Mouse (Mus musculus) megakaryocyte-erythroid progenitor cell, adult 5 weeks (primary cell): Measurements from ENCODE around the gene Zfp934. TPM values are rescaled to one million over a fixed set of nuclear protein-coding genes. Genes with fewer than 3 reads are reported as not detected.

Experiments used
- polyA plus RNA-seq: library from polyadenylated mRNA; stranded (reverse); fragments of >175 nt; gene quantifications from 2 replicates; pipeline ENCODE4 v1.2.3, GENCODE M21; 2012

The Zfp934 gene
- 1.6 and 1.7 TPM in 2 replicates for polyA plus RNA-seq

DNA sequence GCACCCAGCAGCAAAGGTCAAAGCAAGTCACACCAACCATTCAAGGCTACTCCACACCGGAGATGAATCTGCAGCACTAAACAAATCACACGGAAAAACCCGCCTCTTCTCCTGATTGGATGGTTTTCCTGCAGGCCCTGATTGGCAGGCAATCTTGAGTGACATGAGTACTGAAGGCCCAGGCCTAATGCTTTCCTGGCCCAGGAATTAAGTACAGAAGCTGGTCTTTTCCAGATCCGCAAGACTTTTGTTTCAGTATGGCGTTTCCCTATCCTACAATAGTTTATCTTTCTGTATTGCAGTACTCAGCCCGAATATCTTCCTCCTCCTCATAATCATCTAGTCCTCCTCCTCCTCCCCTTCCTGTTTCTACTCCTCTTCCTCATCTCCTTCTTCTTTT is at the start of gene Zfp934:
TSS of gene Zfp934 (minus strand) at position 101 of the 400 bp plus-strand sequence.

GRCm38 (mm10) chr13:62558189-62559110 is 12.5 kb downstream of the Zfp934 start, which contains the start of gene Zfp935:
Gene Zfp935, minus strand, starts transcription at chr13:62558511.

DNA sequence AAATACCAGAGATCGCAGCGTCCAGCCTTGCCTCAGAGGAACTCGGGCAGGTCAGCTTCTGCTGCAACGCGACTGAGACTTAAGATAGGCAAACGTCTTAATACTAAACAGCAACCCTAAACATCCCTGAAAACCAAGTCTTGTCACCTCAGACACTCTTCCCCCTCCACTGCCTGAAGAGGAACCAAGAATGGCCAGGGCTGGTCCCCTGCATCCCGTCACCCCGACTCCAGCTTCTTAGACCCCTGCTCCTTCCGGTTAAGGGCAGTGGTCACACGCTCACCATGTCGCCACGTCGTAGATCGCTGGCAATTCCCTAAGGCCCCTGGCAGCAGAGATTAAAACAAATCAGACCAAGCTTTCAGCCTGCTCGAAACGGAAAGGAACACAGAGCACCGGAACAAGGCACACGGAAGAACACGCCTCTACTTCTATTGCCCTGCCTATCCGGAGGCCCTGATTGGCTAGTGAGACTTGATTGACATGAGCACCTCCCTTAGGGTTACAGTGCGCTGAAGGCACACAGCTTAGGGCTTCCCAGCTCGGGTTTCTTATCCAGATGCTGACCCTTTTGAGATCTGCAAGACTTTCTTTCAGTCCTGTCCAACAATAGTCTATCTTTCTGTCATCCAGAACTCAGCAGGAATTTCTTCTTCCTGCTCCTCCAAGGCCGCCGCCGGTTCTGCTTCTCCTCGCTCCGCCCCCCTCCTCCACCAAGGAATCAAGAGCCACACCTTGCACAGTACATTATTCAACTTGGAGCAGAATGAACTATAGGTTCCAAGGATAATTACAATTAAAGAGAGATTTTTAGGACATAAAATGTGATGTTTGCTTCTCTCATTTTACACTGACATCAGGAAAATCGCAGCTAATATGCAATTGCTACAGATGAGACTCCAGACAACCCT is 104.3 kb downstream of the Zfp934 start, which contains the start of gene Gm49359:
TSS of gene Gm49359 (minus strand) at position 409 of the 911 bp plus-strand sequence.

Other genes starting within 250 kb of the Zfp934 start
- 0.20 and 0.73 TPM in 2 replicates for gene Gm3604, start 188.0 kb downstream of the Zfp934 start, polyA plus RNA-seq
- 0.18 and 0.71 TPM in 2 replicates for gene Gm49359, start 104.4 kb downstream of the Zfp934 start, polyA plus RNA-seq
- 0.17 TPM in 1 of 2 replicates, not detected in the other for gene Zfp935, start 12.7 kb downstream of the Zfp934 start, polyA plus RNA-seq
- 0.14 and 0.36 TPM in 2 replicates for gene 6720489N17Rik, start 53.0 kb upstream of the Zfp934 start, polyA plus RNA-seq
- gene Platr25, start 189.5 kb upstream of the Zfp934 start, polyA plus RNA-seq = 0.35 and 0.50 TPM in 2 replicates
- gene Gm5141, start 214.6 kb upstream of the Zfp934 start, polyA plus RNA-seq = 0.11 and 0.29 TPM in 2 replicates